Mouse (Mus musculus): ENCODE results near the gene Usp47. TPM values are rescaled to one million over a fixed set of nuclear protein-coding genes. Genes with fewer than 3 reads are reported as not detected.

The Usp47 gene
- total RNA-seq (2022): 10 to 100 TPM; 65.5 to 68.1 (median 66.7) TPM

- peak; percentile 72 to 79 for DNase-seq (ENCODE audit: low spot score in 2 of 2)
Measured at GRCm38 (mm10) chr7:112023150-112023600, at the start of gene Usp47. Gene Usp47 (plus strand): TSS chr7:112023504.

- no peak for DNase-seq (ENCODE audit: low spot score in 2 of 2)
Measured at GRCm38 (mm10) chr7:111976401-111976800, 46.9 kb upstream of the Usp47 start.

GRCm38 (mm10) chr7:111977871-111978270 lies 45.4 kb upstream of the Usp47 start:
- DNase-seq (ENCODE audit: low spot score in 2 of 2): no peak

GRCm38 (mm10) chr7:111982296-111982695 lies 41.0 kb upstream of the Usp47 start:
- DNase-seq (ENCODE audit: low spot score in 2 of 2): no peak

- DNase-seq (ENCODE audit: low spot score in 2 of 2): no peak
Measured at GRCm38 (mm10) chr7:111984530-111984929, 38.8 kb upstream of the Usp47 start.

- no peak for DNase-seq (ENCODE audit: low spot score in 2 of 2)
Measured at GRCm38 (mm10) chr7:111985266-111985665, 38.0 kb upstream of the Usp47 start.

- no peak for DNase-seq (ENCODE audit: low spot score in 2 of 2)
Measured at GRCm38 (mm10) chr7:111986906-111987305, 36.4 kb upstream of the Usp47 start.

- no peak for DNase-seq (ENCODE audit: low spot score in 2 of 2)
Measured at GRCm38 (mm10) chr7:111997441-111997840, 25.9 kb upstream of the Usp47 start.

- no peak for DNase-seq (ENCODE audit: low spot score in 2 of 2)
Measured at GRCm38 (mm10) chr7:111998446-111999004, 24.8 kb upstream of the Usp47 start.

- DNase-seq (ENCODE audit: low spot score in 2 of 2): no peak
Measured at GRCm38 (mm10) chr7:111999376-111999775, 23.9 kb upstream of the Usp47 start.

GRCm38 (mm10) chr7:112000166-112000565 lies 23.1 kb upstream of the Usp47 start:
- no peak for DNase-seq (ENCODE audit: low spot score in 2 of 2)

GRCm38 (mm10) chr7:112010511-112010910 lies 12.8 kb upstream of the Usp47 start:
- no peak for DNase-seq (ENCODE audit: low spot score in 2 of 2)

GRCm38 (mm10) chr7:112010976-112011375 lies 12.3 kb upstream of the Usp47 start:
- no peak for DNase-seq (ENCODE audit: low spot score in 2 of 2)

GRCm38 (mm10) chr7:112012102-112012501 lies 11.2 kb upstream of the Usp47 start:
- DNase-seq (ENCODE audit: low spot score in 2 of 2): peak in 1 of 2 experiments; percentile 20

GRCm38 (mm10) chr7:112012621-112013177 lies 10.6 kb upstream of the Usp47 start:
- no peak for DNase-seq (ENCODE audit: low spot score in 2 of 2)

- no peak for DNase-seq (ENCODE audit: low spot score in 2 of 2)
Measured at GRCm38 (mm10) chr7:112014148-112014547, 9.2 kb upstream of the Usp47 start.

- no peak for DNase-seq (ENCODE audit: low spot score in 2 of 2)
Measured at GRCm38 (mm10) chr7:112022506-112023149, 676 bp upstream of the Usp47 start.

GRCm38 (mm10) chr7:112023601-112024445 lies 519 bp downstream of the Usp47 start:
- DNase-seq (ENCODE audit: low spot score in 2 of 2): peak in 1 of 2 experiments; percentile 28

- no peak for DNase-seq (ENCODE audit: low spot score in 2 of 2)
Measured at GRCm38 (mm10) chr7:112024446-112024730, 1.1 kb downstream of the Usp47 start.

GRCm38 (mm10) chr7:112024856-112025255 lies 1.6 kb downstream of the Usp47 start:
- DNase-seq (ENCODE audit: low spot score in 2 of 2): no peak

- DNase-seq (ENCODE audit: low spot score in 2 of 2): no peak
Measured at GRCm38 (mm10) chr7:112030594-112030993, 7.3 kb downstream of the Usp47 start.

- DNase-seq (ENCODE audit: low spot score in 2 of 2): no peak
Measured at GRCm38 (mm10) chr7:112035804-112036203, 12.5 kb downstream of the Usp47 start.

All from left cerebral cortex, adult 8-10 months (tissue).